Mouse (Mus musculus) neural tube, embryonic 10.5 days (tissue): ENCODE measurements around the gene Trpc7.

Experiments used
- DNase-seq: peaks from one replicate; pipeline ENCODE4 v3.0.0-alpha.2; 2017; ENCODE audit warnings: low spot score; ENCODE audit errors: extremely low spot score

The Trpc7 gene

DNA sequence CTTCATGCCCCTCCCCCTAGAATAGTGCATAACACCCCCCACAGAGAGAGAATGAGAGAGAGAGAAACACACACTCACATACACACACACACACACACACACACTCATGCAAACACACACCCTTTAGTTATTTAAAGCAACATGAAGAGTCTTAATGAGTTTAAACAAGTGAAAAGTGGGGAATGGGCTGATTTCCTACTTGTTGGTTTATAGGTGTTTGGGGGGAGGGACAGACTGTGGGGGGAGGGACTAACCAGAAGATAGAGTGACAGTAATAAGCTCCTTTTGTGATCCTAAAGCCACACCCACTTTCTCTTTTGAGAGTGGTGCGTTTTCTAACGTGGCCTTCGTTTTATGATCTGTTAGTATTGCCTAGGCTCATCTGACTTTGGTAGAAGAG, at the start of gene Trpc7:
Gene Trpc7, minus strand, starts transcription at position 101 of the 400 bp plus-strand sequence.
- no peak for DNase-seq

DNA sequence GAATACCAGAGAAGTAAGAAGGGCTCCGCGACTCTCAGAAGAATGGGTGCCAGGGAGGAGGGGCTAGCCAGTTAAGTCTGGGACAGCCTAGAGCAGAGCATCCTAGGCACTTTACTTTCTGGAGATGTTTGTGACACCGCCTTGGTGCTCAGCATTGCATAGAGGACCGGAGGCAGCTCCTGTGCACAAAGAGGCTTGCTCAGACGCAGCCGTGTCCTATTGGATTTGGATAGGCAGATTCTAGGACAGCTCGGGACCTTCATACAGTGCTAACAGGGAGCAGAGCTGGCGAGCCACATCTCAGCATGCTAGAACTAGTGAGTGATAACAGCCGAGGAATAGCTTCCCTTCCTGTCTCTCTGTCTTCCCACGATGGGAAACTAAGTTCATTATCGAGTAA, 43.5 kb upstream of the Trpc7 start:
- DNase-seq: no peak

GRCm38 (mm10) chr13:56933832-56934510, 38.2 kb upstream of the Trpc7 start:
- DNase-seq: no peak

- DNase-seq: no peak
Observed at GRCm38 (mm10) chr13:56930421-56930820, 34.6 kb upstream of the Trpc7 start.

DNA sequence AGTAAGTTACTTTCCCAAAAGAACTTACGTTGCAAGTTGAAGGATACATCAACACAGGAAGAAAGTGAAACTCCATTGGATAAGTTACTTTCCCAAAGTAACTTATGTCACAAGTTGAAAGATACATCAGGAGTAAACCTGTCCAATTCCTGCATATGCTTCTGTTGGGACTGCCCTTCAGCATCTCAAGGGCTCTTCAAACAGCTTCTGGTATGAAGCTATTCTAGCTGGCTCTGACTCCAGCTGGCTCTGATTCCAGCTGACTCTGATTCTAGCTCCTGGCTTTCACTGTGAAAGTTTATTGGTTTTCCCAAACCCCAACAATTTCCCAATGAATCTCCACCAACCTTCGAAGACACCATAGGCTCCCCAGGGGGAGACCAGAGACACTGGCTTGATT, 27.2 kb upstream of the Trpc7 start:
- DNase-seq: no peak

DNA sequence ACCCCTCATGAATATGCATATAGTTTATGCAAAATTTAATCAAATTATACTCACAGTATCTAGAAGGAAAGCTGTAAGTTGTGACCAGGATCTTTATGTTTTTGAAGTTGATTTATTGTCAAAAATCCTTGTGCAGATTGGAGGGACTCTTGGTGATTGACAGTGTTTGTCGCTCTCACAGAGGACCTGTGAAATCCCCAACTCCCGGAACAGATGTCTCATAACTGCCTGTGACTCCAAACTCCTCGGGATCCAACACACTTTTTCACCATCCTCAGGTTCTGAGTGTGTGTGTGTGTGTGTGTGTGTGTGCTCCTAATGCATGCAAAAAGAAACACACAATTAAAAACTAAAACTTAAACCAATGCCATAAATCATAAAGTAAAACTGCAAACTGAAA, 25.5 kb upstream of the Trpc7 start:
- no peak for DNase-seq

- no peak for DNase-seq
Observed at GRCm38 (mm10) chr13:56914721-56915120, 18.9 kb upstream of the Trpc7 start.

- no peak for DNase-seq
Observed at GRCm38 (mm10) chr13:56911093-56911492, 15.3 kb upstream of the Trpc7 start.

- peak; percentile 83 for DNase-seq
Observed at GRCm38 (mm10) chr13:56895386-56895785, 407 bp downstream of the Trpc7 start.

- no peak for DNase-seq
Observed at GRCm38 (mm10) chr13:56894543-56894942, 1.2 kb downstream of the Trpc7 start.

GRCm38 (mm10) chr13:56889888-56890287, 5.9 kb downstream of the Trpc7 start:
- DNase-seq: peak; percentile 17

GRCm38 (mm10) chr13:56882931-56883330, 12.9 kb downstream of the Trpc7 start:
- no peak for DNase-seq

- no peak for DNase-seq
Observed at GRCm38 (mm10) chr13:56864567-56864966, 31.2 kb downstream of the Trpc7 start.

DNA sequence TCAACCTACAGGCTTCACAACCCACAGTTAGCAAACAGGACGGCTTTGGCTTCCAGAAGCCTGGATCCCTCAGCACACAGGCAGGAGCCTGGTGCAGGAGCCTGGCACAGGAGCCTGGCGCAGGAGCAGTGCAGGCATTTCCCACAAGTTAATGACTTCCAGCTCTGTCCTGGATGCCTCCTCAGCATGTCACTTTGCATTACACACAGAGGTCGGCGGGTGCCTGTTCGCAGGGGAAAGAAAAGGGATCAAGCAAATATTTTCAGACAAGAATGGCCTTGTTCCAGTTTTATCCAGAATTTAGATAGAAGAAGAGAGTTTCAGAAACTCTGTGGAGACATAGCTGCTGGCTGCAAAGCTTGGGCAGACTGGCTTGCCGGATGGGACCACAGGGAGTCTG, 33.8 kb downstream of the Trpc7 start:
- no peak for DNase-seq

- DNase-seq: no peak
Observed at GRCm38 (mm10) chr13:56854506-56854905, 41.3 kb downstream of the Trpc7 start.

DNA sequence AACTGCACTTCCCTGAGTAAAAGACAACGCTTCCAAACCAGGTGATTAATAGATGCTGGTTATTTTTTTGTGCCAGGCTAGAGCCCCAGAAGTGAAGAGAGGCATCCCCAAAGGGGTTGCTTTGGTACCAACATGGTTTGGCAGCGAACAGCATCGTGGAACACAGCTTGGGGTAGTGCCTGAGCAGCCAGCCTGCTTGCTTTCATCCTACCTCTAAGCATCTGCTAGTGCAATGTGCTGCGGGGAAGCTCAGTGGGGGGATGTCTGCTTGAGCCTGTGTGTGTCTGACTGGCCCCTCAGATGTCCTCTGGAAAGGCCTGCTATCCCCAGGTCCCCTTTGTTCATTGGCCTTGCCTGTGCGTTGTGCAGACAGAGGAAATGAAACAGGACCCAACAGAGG, 42.4 kb downstream of the Trpc7 start:
- DNase-seq: no peak

DNA sequence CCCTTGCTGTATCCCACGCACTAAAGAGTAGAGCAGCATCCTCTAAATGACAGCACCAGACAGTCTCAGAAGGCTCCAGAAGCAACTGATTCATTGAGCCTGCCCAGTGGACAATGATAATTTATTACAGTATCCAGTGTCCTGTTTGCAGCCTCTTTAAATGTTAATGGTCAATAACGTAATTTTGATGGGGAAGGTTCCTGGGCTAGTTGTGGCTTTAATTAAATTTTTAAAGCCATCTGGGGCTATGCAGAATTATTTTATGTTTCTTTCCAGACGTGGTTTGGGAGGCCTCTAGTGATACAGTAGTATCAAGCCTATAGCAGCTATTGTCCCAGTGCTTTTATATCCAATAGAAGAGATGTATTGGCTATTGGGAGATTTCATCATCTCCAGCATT, 49.9 kb downstream of the Trpc7 start:
- DNase-seq: no peak

- no peak for DNase-seq
Observed at GRCm38 (mm10) chr13:56815471-56815870, 80.3 kb downstream of the Trpc7 start.

DNA sequence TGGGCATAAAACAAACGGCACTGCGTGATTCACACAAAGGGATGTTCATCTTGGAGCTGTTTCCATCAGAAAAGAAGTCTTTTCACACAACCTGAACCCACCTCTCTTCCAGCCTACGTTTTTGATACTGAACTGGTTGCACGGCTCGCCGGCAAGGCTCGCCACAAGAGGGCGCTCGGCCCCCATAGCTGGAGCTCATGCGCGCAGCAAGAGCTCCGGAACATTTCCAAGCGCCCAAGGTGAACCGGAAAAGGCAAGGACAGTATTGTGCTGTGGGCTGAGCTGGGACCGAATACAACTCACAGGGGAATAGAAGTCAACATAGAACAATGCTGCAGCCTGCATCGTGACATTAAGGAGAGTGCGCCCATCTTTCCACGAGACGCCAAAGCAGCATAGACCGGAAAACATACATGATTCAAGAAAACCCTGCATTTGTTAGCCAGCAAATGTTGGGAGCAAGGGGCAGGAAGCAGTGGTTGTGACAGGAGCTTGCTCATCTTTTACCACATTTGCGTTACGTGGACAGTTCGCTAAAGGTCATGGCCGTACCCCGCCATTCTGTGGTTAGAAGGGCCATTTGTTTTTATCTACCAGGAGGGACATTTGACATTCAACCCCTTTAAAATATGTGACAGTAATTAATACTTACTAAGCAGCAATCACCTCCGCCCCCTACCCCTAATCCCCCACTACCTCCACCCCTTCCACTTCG, 88.9 kb downstream of the Trpc7 start:
- peak; percentile 94 for DNase-seq

DNA sequence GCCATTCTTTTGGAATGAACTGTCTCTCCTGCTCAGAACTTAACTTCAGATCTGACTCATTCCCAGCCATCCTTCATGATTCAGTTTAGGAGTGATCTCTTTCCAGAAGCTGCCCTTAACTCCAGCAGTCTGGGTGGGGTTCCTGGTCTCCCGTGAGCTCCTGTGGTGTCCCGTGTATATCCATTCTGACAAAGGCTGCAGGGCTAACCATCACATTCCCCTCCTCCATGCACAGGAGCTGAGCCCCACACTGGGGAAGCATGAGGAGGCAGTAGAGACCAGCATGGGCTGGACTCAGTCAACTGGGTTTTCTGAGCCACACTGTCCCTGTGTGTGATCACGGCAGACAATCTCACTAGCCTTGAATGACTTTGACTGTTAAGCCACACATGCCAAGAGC, 90.7 kb downstream of the Trpc7 start:
- no peak for DNase-seq

- DNase-seq: no peak
Observed at GRCm38 (mm10) chr13:56797459-56797858, 98.3 kb downstream of the Trpc7 start.

- no peak for DNase-seq
Observed at GRCm38 (mm10) chr13:56795501-56795900, 100.3 kb downstream of the Trpc7 start.

- DNase-seq: no peak
Observed at GRCm38 (mm10) chr13:56794441-56794840, 101.4 kb downstream of the Trpc7 start.
